In the genomic region with DNA sequence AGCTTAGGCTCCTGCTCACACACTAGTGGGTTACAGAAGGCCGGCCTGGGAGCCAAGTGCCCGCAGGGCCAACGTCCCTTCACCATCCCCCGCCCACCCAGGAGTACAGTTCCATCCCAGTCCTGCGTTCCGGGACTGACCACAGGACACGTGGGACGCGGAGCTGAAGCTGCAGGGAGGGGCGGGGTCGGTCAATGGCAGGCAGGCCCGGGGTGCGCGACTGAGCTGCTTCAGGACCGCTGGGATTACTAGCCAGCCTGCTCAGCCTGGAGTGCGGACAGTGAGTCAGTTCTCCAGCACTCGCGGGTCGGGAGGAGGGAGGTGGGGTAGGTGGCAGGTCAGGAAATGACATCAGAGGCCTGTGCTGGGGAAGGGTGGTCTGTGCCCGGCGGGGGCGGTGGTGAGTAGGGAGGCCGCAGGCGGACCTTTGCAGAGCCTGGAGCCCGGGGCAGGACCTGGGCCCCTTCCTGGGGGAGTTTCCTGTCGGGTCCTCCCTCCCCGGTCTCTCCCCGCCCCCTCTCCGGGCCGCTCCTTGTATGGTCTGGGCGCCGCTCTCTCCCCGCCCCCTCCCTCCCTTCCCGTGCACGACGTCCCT, we compare ENCODE assay signal across 8 mouse cellular contexts. TPM values are rescaled to one million over a fixed set of nuclear protein-coding genes. Genes with fewer than 3 reads are reported as not detected.
DNase-seq lines count a peak whose midpoint lies in the region; ATAC-seq and TF ChIP-seq lines count a peak whose summit lies in the region.

Zyx (plus strand) TSS at position 205 of the 595 bp plus-strand sequence.

- H3K4me3 ChIP-seq in cortical plate, adult 2 months (ENCODE audit: insufficient read depth, low read length): peak within 1 kb of the TSS; percentile 81

- ATAC-seq in megakaryocyte progenitor cell, adult 5-6 weeks (replicated peaks; ENCODE audit: poor library complexity): peak; percentile 61

- TF ChIP-seq CTCF in cortical plate, adult 2 months (IDR thresholded peaks at IDR 0.05; ENCODE audit: extremely low read depth, insufficient read depth, low read length): no peak

- H3K4me1 ChIP-seq in cortical plate, adult 2 months (ENCODE audit: control insufficient read depth, insufficient read depth, low read length): peaks cover 13% of the 10 kb centered on the region

- TF ChIP-seq POLR2A in cortical plate, adult 2 months (IDR thresholded peaks at IDR 0.05; ENCODE audit: extremely low read depth, insufficient read depth, low read length): peak; percentile 52; the same call in 1 of the 2 replicates

- H3K27ac ChIP-seq in cortical plate, adult 2 months (ENCODE audit: insufficient read depth, low read length): peak within 1 kb of the TSS; percentile 75

- DNase-seq in ZHBTc4 (ENCODE audit: low read depth, low spot score): peak; percentile 91
- peak; percentile 91 for DNase-seq in gastrocnemius, postnatal 10 days
- peak; percentile 91 for DNase-seq in induced T-regulatory cell, adult 2 months (ENCODE audit: low read depth)
- peak; percentile 76 to 84 for DNase-seq in left cerebral cortex, adult 9 months (ENCODE audit: low spot score in 2 of 2)
- DNase-seq in right cerebral cortex, postnatal 14 days: peak; percentile 80
- DNase-seq in urinary bladder, postnatal 36 days (ENCODE audit: low spot score in 2 of 2): peak; percentile 89 to 95

RNA-seq across cellular contexts. Expression of gene Zyx, which starts in this region (rescaled TPM):
- 51.8 and 56.3 TPM in 2 replicates for polyA plus RNA-seq in cortical plate, adult 2 months (2012; rRNA removed)
- total RNA-seq in gastrocnemius, postnatal 10 days (2021): 10 to 100 TPM; 49.8 to 58.8 TPM
- total RNA-seq in megakaryocyte progenitor cell, adult 5-6 weeks (2015): 75.9 and 83.2 TPM in 2 replicates
- 18.1 and 22.2 TPM in 2 replicates for total RNA-seq in megakaryocyte progenitor cell, adult 5-6 weeks (2017)

Comparison
In these comparisons a context has a peak if more than half of its experiments do, and no peak if none do; other contexts are left out.
1. Peak in every context shown above with its lines: DNase-seq, ATAC-seq, H3K4me3 ChIP-seq and H3K27ac ChIP-seq.